Mouse (Mus musculus): Measurements from ENCODE around the gene Slc25a45. TPM values are rescaled to one million over a fixed set of nuclear protein-coding genes. Genes with fewer than 3 reads are reported as not detected.

Gene Slc25a45
- polyA plus RNA-seq, 1 experiment from 2014 or later, result 1.8 TPM

GRCm38 (mm10) chr19:5910221-5910620 lies 32.6 kb downstream of the Slc25a45 start:
- 49% methylated on average over 6 of the region's 6 CpGs for WGBS
- H3K4me2 ChIP-seq (replicated peaks; ENCODE audit: low read depth, low read length), result peak overlapping the region; percentile 80
- H3K4me3 ChIP-seq (ENCODE audit: low read depth, low read length), result no peak overlapping the region
- H3K27me3 ChIP-seq (ENCODE audit: control insufficient read depth, insufficient read depth, low read length), result no peaks in the 10 kb centered on the region
- H3K9ac ChIP-seq (replicated peaks; ENCODE audit: low read depth, low read length), result no peak overlapping the region
- ATAC-seq (ENCODE audit: insufficient number of reproducible peaks, insufficient read depth, low FRiP score, low read depth), result no peak
- H3K9me3 ChIP-seq (ENCODE audit: control insufficient read depth, low read depth, low read length), result no peaks in the 10 kb centered on the region
- H3K4me1 ChIP-seq (ENCODE audit: control insufficient read depth, insufficient read depth, low read length), result peaks cover 22% of the 10 kb centered on the region
- peaks cover 20% of the 10 kb centered on the region for H3K36me3 ChIP-seq (ENCODE audit: control insufficient read depth, insufficient read depth, low read length)
- H3K27ac ChIP-seq (ENCODE audit: low read length), result no peak overlapping the region

- H3K4me2 ChIP-seq (replicated peaks; ENCODE audit: low read depth, low read length), result peak overlapping the region; percentile 80
- H3K27me3 ChIP-seq (ENCODE audit: control insufficient read depth, insufficient read depth, low read length), result no peaks in the 10 kb centered on the region
- peak overlapping the region; percentile 97 for H3K4me3 ChIP-seq (ENCODE audit: low read depth, low read length)
- peaks cover 6% of the 10 kb centered on the region for H3K36me3 ChIP-seq (ENCODE audit: control insufficient read depth, insufficient read depth, low read length)
- no peak for ATAC-seq (ENCODE audit: insufficient number of reproducible peaks, insufficient read depth, low FRiP score, low read depth)
- peaks cover 22% of the 10 kb centered on the region for H3K4me1 ChIP-seq (ENCODE audit: control insufficient read depth, insufficient read depth, low read length)
- peak overlapping the region; percentile 98 for H3K9ac ChIP-seq (replicated peaks; ENCODE audit: low read depth, low read length)
- peak overlapping the region; percentile 78 for H3K27ac ChIP-seq (ENCODE audit: low read length)
- no peaks in the 10 kb centered on the region for H3K9me3 ChIP-seq (ENCODE audit: control insufficient read depth, low read depth, low read length)
- 3% methylated on average over 14 of the region's 14 CpGs for WGBS
Observed at GRCm38 (mm10) chr19:5911430-5912102, 34.0 kb downstream of the Slc25a45 start.

- under 1% methylated on average over 59 of the region's 59 CpGs for WGBS
- Histone ChIP-seq H3K27me3 (ENCODE audit: control insufficient read depth, insufficient read depth, low read length) (no peaks in the 10 kb centered on the region), H3K9ac (replicated peaks; ENCODE audit: low read depth, low read length) (peak overlapping the region; percentile 98), H3K4me2 (replicated peaks; ENCODE audit: low read depth, low read length) (peak overlapping the region; percentile 80), H3K4me3 (ENCODE audit: low read depth, low read length) (peak overlapping the region; percentile 97), H3K9me3 (ENCODE audit: control insufficient read depth, low read depth, low read length) (no peaks in the 10 kb centered on the region), H3K27ac (ENCODE audit: low read length) (peak overlapping the region; percentile 78), H3K36me3 (ENCODE audit: control insufficient read depth, insufficient read depth, low read length) (peaks cover 5% of the 10 kb centered on the region), H3K4me1 (ENCODE audit: control insufficient read depth, insufficient read depth, low read length) (peaks cover 22% of the 10 kb centered on the region)
- ATAC-seq (ENCODE audit: insufficient number of reproducible peaks, insufficient read depth, low FRiP score, low read depth), result peak; percentile 97
Observed at GRCm38 (mm10) chr19:5912103-5913006, 34.7 kb downstream of the Slc25a45 start.

GRCm38 (mm10) chr19:5913007-5913719 lies 35.6 kb downstream of the Slc25a45 start, which contains the start of gene Dpf2:
Dpf2 (minus strand) TSS chr19:5913010.
- Histone ChIP-seq H3K9me3 (ENCODE audit: control insufficient read depth, low read depth, low read length) (no peaks in the 10 kb centered on the region), H3K4me2 (replicated peaks; ENCODE audit: low read depth, low read length) (peak within 1 kb of the TSS; percentile 80), H3K27ac (ENCODE audit: low read length) (peak within 1 kb of the TSS; percentile 78), H3K36me3 (ENCODE audit: control insufficient read depth, insufficient read depth, low read length) (peaks cover 11% of the 10 kb centered on the region), H3K4me1 (ENCODE audit: control insufficient read depth, insufficient read depth, low read length) (peaks cover 22% of the 10 kb centered on the region), H3K9ac (replicated peaks; ENCODE audit: low read depth, low read length) (peak within 1 kb of the TSS; percentile 98), H3K27me3 (ENCODE audit: control insufficient read depth, insufficient read depth, low read length) (no peaks in the 10 kb centered on the region), H3K4me3 (ENCODE audit: low read depth, low read length) (peak within 1 kb of the TSS; percentile 97)
- 20% methylated on average over 13 of the region's 13 CpGs for WGBS
- peak; percentile 54; the same call in 1 of the 2 replicates for ATAC-seq (ENCODE audit: insufficient number of reproducible peaks, insufficient read depth, low FRiP score, low read depth)

GRCm38 (mm10) chr19:5921715-5922114 lies 44.1 kb downstream of the Slc25a45 start:
- H3K27ac ChIP-seq (ENCODE audit: low read length), result no peak overlapping the region; the same call in 1 of the 2 replicates
- H3K9ac ChIP-seq (replicated peaks; ENCODE audit: low read depth, low read length), result no peak overlapping the region
- H3K4me1 ChIP-seq (ENCODE audit: control insufficient read depth, insufficient read depth, low read length), result peaks cover 13% of the 10 kb centered on the region
- peak overlapping the region; percentile 17; the same call in 1 of the 2 replicates for H3K4me2 ChIP-seq (replicated peaks; ENCODE audit: low read depth, low read length)
- no peak overlapping the region for H3K4me3 ChIP-seq (ENCODE audit: low read depth, low read length)
- ATAC-seq (ENCODE audit: insufficient number of reproducible peaks, insufficient read depth, low FRiP score, low read depth), result no peak
- peaks cover 11% of the 10 kb centered on the region for H3K36me3 ChIP-seq (ENCODE audit: control insufficient read depth, insufficient read depth, low read length)
- no peaks in the 10 kb centered on the region for H3K9me3 ChIP-seq (ENCODE audit: control insufficient read depth, low read depth, low read length)
- WGBS, result 15% methylated on average over 9 of the region's 9 CpGs
- H3K27me3 ChIP-seq (ENCODE audit: control insufficient read depth, insufficient read depth, low read length), result no peaks in the 10 kb centered on the region

- H3K9me3 ChIP-seq (ENCODE audit: control insufficient read depth, low read depth, low read length), result no peaks in the 10 kb centered on the region
- H3K4me1 ChIP-seq (ENCODE audit: control insufficient read depth, insufficient read depth, low read length), result peaks cover 13% of the 10 kb centered on the region
- no peak for ATAC-seq (ENCODE audit: insufficient number of reproducible peaks, insufficient read depth, low FRiP score, low read depth)
- 70% methylated on average over 15 of the region's 15 CpGs for WGBS
- H3K4me2 ChIP-seq (replicated peaks; ENCODE audit: low read depth, low read length), result peak overlapping the region; percentile 17; the same call in 1 of the 2 replicates
- no peak overlapping the region for H3K9ac ChIP-seq (replicated peaks; ENCODE audit: low read depth, low read length)
- no peak overlapping the region; the same call in 1 of the 2 replicates for H3K27ac ChIP-seq (ENCODE audit: low read length)
- no peak overlapping the region for H3K4me3 ChIP-seq (ENCODE audit: low read depth, low read length)
- H3K27me3 ChIP-seq (ENCODE audit: control insufficient read depth, insufficient read depth, low read length), result no peaks in the 10 kb centered on the region
- peaks cover 6% of the 10 kb centered on the region for H3K36me3 ChIP-seq (ENCODE audit: control insufficient read depth, insufficient read depth, low read length)
Observed at GRCm38 (mm10) chr19:5922119-5922942, 44.7 kb downstream of the Slc25a45 start.

GRCm38 (mm10) chr19:5922963-5923362 lies 45.4 kb downstream of the Slc25a45 start:
- Histone ChIP-seq H3K27me3 (ENCODE audit: control insufficient read depth, insufficient read depth, low read length) (no peaks in the 10 kb centered on the region), H3K9ac (replicated peaks; ENCODE audit: low read depth, low read length) (no peak overlapping the region), H3K36me3 (ENCODE audit: control insufficient read depth, insufficient read depth, low read length) (no peaks in the 10 kb centered on the region), H3K9me3 (ENCODE audit: control insufficient read depth, low read depth, low read length) (no peaks in the 10 kb centered on the region), H3K4me1 (ENCODE audit: control insufficient read depth, insufficient read depth, low read length) (peaks cover 13% of the 10 kb centered on the region), H3K4me3 (ENCODE audit: low read depth, low read length) (no peak overlapping the region), H3K4me2 (replicated peaks; ENCODE audit: low read depth, low read length) (no peak overlapping the region), H3K27ac (ENCODE audit: low read length) (no peak overlapping the region)
- WGBS, result 98% methylated on average over 3 of the region's 3 CpGs
- ATAC-seq (ENCODE audit: insufficient number of reproducible peaks, insufficient read depth, low FRiP score, low read depth), result no peak

All from stomach, embryonic 14.5 days (tissue).